10 mouse cellular contexts compared by ENCODE assay signal in the genomic region with DNA sequence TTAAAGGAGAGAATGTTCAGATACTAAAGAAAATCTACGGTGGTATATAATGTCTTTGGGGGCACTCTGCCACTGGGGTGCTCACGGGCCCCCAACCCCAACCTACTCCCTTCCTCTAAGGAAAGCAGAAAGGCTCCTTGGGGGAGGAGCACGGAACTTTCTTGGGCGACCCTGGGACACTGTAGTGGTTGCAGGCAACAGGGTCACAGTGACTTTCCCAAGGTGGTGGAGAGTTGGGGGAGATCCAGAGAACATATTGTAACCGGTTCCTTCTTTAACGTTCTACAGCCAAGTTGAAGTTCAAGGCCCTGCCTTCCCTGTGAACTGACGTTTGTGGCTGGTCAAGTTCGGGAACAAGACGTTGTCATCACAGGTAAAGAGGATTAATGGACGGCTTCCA. TPM values are rescaled to one million over a fixed set of nuclear protein-coding genes. Genes with fewer than 3 reads are reported as not detected.
DNase-seq lines count a peak whose midpoint lies in the region; ATAC-seq and TF ChIP-seq lines count a peak whose summit lies in the region.
"Had no signal": no experiment of that assay in that cellular context is flagged by ENCODE, and none has a peak within 500 bp of the region (broad histone marks: within the 10 kb centered on the region; RNA-seq: fewer than 3 reads in every experiment).

No protein-coding gene starts in this region.

- no peak overlapping the region for H3K4me3 ChIP-seq in heart, embryonic 12.5 days
- peak overlapping the region; percentile 89 for H3K4me3 ChIP-seq in liver, adult 2 months (ENCODE audit: insufficient read depth, low read depth, low read length)
- peak overlapping the region; percentile 73; the same call in 1 of the 2 replicates for H3K4me3 ChIP-seq in embryonic facial prominence, embryonic 15.5 days (replicated peaks)
- H3K4me3 ChIP-seq in liver, embryonic 15.5 days (replicated peaks) = peak overlapping the region; percentile 56

- peaks cover 8% of the 10 kb centered on the region; the same call in 1 of the 2 replicates for H3K4me1 ChIP-seq in heart, embryonic 12.5 days (replicated peaks)
- peaks cover 10% of the 10 kb centered on the region for H3K4me1 ChIP-seq in liver, adult 2 months (ENCODE audit: control insufficient read depth, insufficient read depth, low read length)
- peaks cover 15% of the 10 kb centered on the region; the same call in 1 of the 2 replicates for H3K4me1 ChIP-seq in embryonic facial prominence, embryonic 15.5 days
- peaks cover 28% of the 10 kb centered on the region for H3K4me1 ChIP-seq in liver, embryonic 15.5 days (replicated peaks)

- WGBS in heart, embryonic 12.5 days = 52% methylated on average over 10 of the region's 10 CpGs
- WGBS in liver, adult 2 months = 12% methylated on average over 10 of the region's 10 CpGs
- WGBS in embryonic facial prominence, embryonic 15.5 days = 50% methylated on average over 10 of the region's 10 CpGs
- WGBS in liver, embryonic 15.5 days (ENCODE audit: insufficient replicate concordance) = 40% methylated on average over 10 of the region's 10 CpGs

- H3K27ac ChIP-seq in heart, embryonic 12.5 days (ENCODE audit: poor library complexity, severe bottlenecking) = no peak overlapping the region
- H3K27ac ChIP-seq in liver, adult 2 months (replicated peaks; ENCODE audit: insufficient read depth, low read depth, low read length) = peak overlapping the region; percentile 95
- no peak overlapping the region for H3K27ac ChIP-seq in embryonic facial prominence, embryonic 15.5 days (replicated peaks)
- H3K27ac ChIP-seq in liver, embryonic 15.5 days (replicated peaks) = peak overlapping the region; percentile 26; the same call in 1 of the 2 replicates

- peak overlapping the region; percentile 90 for H3K4me2 ChIP-seq in heart, embryonic 12.5 days
- H3K4me2 ChIP-seq in embryonic facial prominence, embryonic 15.5 days (replicated peaks) = peak overlapping the region; percentile 91
- peak overlapping the region; percentile 69 for H3K4me2 ChIP-seq in liver, embryonic 15.5 days

- intact Hi-C loops in heart, postnatal 36 days (cut with DNase I) = no loop called here

- H3K79me2 ChIP-seq in liver, adult 2 months (ENCODE audit: control insufficient read depth, insufficient read depth, low read length) = peaks cover 29% of the 10 kb centered on the region

- no peak for ATAC-seq in heart, embryonic 12.5 days (ENCODE audit: insufficient number of reproducible peaks, low FRiP score)
- ATAC-seq in embryonic facial prominence, embryonic 15.5 days (ENCODE audit: insufficient number of reproducible peaks, low FRiP score, low TSS enrichment, low read depth) = no peak
- ATAC-seq in liver, embryonic 15.5 days (ENCODE audit: insufficient read depth) = no peak

- H3K9ac ChIP-seq in heart, embryonic 12.5 days = no peak overlapping the region
- peak overlapping the region; percentile 85 for H3K9ac ChIP-seq in liver, adult 2 months (ENCODE audit: low read depth, low read length)
- no peak overlapping the region for H3K9ac ChIP-seq in embryonic facial prominence, embryonic 15.5 days
- H3K9ac ChIP-seq in liver, embryonic 15.5 days = no peak overlapping the region

- DNase-seq in heart, postnatal 36 days = no peak
- peak; percentile 62 for DNase-seq in liver, adult 2 months (ENCODE audit: extremely low read depth, low read depth, low spot score)
- DNase-seq in liver = no peak
- DNase-seq in spleen, adult 18-20 months = no peak
- DNase-seq in layer of hippocampus, adult 8-10 months (ENCODE audit: low spot score in 2 of 2) = no peak
- DNase-seq: cerebellum, postnatal 10 days; thymus, adult 2 months had no signal

- no peak for TF ChIP-seq CTCF in liver, adult 2 months (IDR thresholded peaks at IDR 0.05; ENCODE audit: low read depth, low read length)

- no peaks in the 10 kb centered on the region for H3K9me3 ChIP-seq in heart, embryonic 12.5 days (replicated peaks)
- no peaks in the 10 kb centered on the region for H3K9me3 ChIP-seq in embryonic facial prominence, embryonic 15.5 days (replicated peaks)
- no peaks in the 10 kb centered on the region for H3K9me3 ChIP-seq in liver, embryonic 15.5 days (replicated peaks)

- H3K36me3 ChIP-seq in heart, embryonic 12.5 days = no peaks in the 10 kb centered on the region
- peaks cover 12% of the 10 kb centered on the region for H3K36me3 ChIP-seq in liver, adult 2 months (ENCODE audit: control insufficient read depth, insufficient read depth, low read length)
- no peaks in the 10 kb centered on the region for H3K36me3 ChIP-seq in embryonic facial prominence, embryonic 15.5 days
- no peaks in the 10 kb centered on the region for H3K36me3 ChIP-seq in liver, embryonic 15.5 days (replicated peaks)

- TF ChIP-seq POLR2A in liver, adult 2 months (IDR thresholded peaks at IDR 0.05; ENCODE audit: extremely low read depth, insufficient read depth, low read length) = no peak

- H3K27me3 ChIP-seq in heart, embryonic 12.5 days (replicated peaks) = peaks cover 82% of the 10 kb centered on the region
- no peaks in the 10 kb centered on the region for H3K27me3 ChIP-seq in liver, adult 2 months (ENCODE audit: control insufficient read depth, insufficient read depth, low read length)
- H3K27me3 ChIP-seq in embryonic facial prominence, embryonic 15.5 days = peaks cover 55% of the 10 kb centered on the region
- H3K27me3 ChIP-seq in liver, embryonic 15.5 days = peaks cover 58% of the 10 kb centered on the region

RNA-seq across cellular contexts. Expression of a gene that starts 1.7 kb away (rescaled TPM):
- polyA plus RNA-seq in heart, embryonic 12.5 days (2016; fragmentation: Nextera tagmentation; extraction: Ambion mirVana) = 2.3 and 3.3 TPM in 2 replicates
- 10 to 100 TPM; 39.3 to 53.4 TPM for total RNA-seq in heart, postnatal 36 days (2021)
- total RNA-seq in liver, adult 2 months (2014; rRNA removed) = 184 and 206 TPM in 2 replicates
- 36.2 and 39.8 TPM in 2 replicates for polyA plus RNA-seq in liver, adult 2 months (2012; rRNA removed)
- polyA plus RNA-seq in embryonic facial prominence, embryonic 15.5 days (2015; fragmentation: Nextera tagmentation; extraction: Ambion mirVana) = 3.6 and 5.0 TPM in 2 replicates
- polyA plus RNA-seq in liver, embryonic 15.5 days (2015; fragmentation: Nextera tagmentation; extraction: Ambion mirVana) = 23.7 and 31.9 TPM in 2 replicates
- total RNA-seq in layer of hippocampus, adult 8-10 months (2022) = 1 to 10 TPM; 2.8 to 5.1 (median 4.2) TPM

Comparison
In these comparisons a context has a peak if more than half of its experiments do, and no peak if none do; other contexts are left out.
1. H3K27ac ChIP-seq: peak in liver, adult 2 months (single experiment) and liver, embryonic 15.5 days (single experiment); none in heart, embryonic 12.5 days (single experiment) and embryonic facial prominence, embryonic 15.5 days (single experiment).
2. Peak in every context shown above with its lines, with median percentiles within 50 percentile points of each other: H3K4me2 ChIP-seq.